Mouse (Mus musculus): Measurements from ENCODE around the gene Dpp3. TPM values are rescaled to one million over a fixed set of nuclear protein-coding genes. Genes with fewer than 3 reads are reported as not detected.
"Not testable (repeated sequence)": the region's sequence is repeated elsewhere in the genome, so short reads cannot be mapped to it uniquely, and the experiment has no call there.

The Dpp3 gene
- 113 and 117 TPM in 2 replicates for polyA plus RNA-seq (2015; fragmentation: Nextera tagmentation; extraction: Ambion mirVana)

DNA sequence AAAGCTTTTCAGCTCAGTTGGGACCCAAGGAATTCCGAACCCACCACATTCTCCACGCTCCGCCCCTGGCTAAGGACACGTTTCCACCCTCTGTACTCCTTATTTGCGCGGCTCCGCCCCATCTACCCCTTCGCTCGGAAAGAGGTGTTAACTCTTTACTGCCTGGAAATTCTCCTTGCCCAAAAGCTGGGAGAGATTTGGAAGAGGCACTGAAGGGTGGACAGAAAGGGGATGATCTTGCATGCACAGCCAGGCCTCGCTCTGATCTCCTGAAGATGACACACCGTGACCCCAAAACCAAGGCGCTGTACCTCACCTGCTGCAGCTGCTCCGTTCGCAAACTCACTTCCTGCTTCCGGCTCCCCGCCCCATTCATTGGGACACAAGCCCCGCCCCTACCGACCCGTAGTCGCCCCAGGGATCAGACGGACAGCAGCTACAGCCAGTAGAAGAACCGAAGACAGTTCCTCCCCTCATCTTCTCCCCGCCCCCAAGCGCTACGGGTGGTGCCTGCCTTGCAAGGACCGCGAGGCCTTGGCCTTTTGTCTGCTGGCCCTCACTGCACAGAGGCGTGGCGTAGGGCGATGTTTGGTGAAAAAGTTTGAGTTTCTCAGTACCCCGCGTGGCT, at the start of gene Dpp3:
Dpp3 (minus strand) TSS at position 384 of the 628 bp plus-strand sequence.
- Histone ChIP-seq H3K4me1 (peaks cover 28% of the 10 kb centered on the region), H3K9me3 (replicated peaks) (no peaks in the 10 kb centered on the region), H3K36me3 (peaks cover 25% of the 10 kb centered on the region), H3K27me3 (no peaks in the 10 kb centered on the region), H3K4me3 (replicated peaks) (peak within 1 kb of the TSS; percentile 80), H3K27ac (replicated peaks) (peak within 1 kb of the TSS; percentile 81), H3K9ac (peak within 1 kb of the TSS; percentile 58), H3K4me2 (replicated peaks) (peak within 1 kb of the TSS; percentile 61)
- WGBS: under 1% methylated on average over 32 of the region's 32 CpGs
- peak; percentile 98 for ATAC-seq (ENCODE audit: insufficient number of reproducible peaks, low FRiP score, low TSS enrichment, low read depth)

DNA sequence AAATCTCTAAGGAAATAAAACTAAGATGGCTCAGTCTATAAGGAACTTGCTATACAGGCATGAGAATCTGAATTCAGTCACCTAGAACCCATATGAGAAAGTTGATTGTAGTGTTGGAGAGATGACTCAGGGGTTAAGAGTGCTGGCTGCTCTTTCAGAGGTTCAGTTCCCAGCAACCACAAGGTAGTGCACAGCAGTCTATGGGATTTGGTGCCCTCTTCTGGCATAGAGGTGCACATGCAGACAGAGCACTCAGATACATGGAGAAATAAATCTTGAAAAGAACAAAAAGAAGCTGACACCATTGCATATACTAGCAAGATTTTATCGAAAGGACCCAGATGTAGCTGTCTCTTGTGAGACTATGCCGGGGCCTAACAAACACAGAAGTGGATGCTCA, 40.1 kb upstream of the Dpp3 start:
- 85% methylated on average over 2 of the region's 2 CpGs for WGBS
- Histone ChIP-seq H3K9ac (no peak overlapping the region), H3K27me3 (no peaks in the 10 kb centered on the region), H3K27ac (replicated peaks) (no peak overlapping the region), H3K4me1 (no peaks in the 10 kb centered on the region; the same call in 1 of the 2 replicates), H3K9me3 (replicated peaks) (no peaks in the 10 kb centered on the region), H3K4me3 (replicated peaks) (no peak overlapping the region), H3K36me3 (peaks cover 28% of the 10 kb centered on the region), H3K4me2 (replicated peaks) (no peak overlapping the region)
- ATAC-seq (ENCODE audit: insufficient number of reproducible peaks, low FRiP score, low TSS enrichment, low read depth): no peak

DNA sequence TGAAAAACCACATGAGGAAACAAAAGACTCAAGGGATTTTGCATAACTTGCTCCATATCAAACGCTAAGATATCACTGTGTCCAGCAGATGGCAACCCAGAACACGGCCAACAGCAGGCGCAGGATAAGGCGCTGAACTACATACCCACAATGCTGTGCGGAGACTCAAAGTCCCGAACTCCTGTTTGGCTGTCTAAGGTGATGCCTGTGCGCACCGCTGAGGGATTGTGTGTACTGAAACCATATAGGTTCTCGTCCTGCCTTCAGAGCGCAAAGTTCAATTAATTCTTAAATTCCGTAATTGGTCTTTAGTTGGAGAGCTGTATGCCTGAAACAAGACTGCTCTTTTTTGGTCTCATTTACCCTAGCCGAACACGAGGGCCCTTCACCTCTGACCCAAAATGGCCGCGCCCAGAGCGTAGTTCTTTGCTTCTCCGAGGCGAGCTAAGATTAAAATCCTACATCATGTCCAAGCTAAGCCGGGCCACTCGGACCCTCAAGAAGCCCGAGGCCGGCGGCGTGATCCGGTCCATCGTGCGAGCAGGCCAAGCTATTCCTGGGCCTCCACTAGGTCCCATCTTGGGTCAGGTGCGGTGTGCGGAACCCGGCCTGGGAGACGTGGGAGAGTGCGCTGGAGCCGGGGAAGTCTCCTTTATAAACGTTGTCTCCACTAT, 34.0 kb upstream of the Dpp3 start, which contains the start of gene Mrpl11:
Mrpl11 (plus strand) TSS at position 220 of the 674 bp plus-strand sequence.
- peaks cover 8% of the 10 kb centered on the region for H3K4me1 ChIP-seq
- H3K27me3 ChIP-seq: no peaks in the 10 kb centered on the region
- no peaks in the 10 kb centered on the region for H3K9me3 ChIP-seq (replicated peaks)
- peaks cover 24% of the 10 kb centered on the region for H3K36me3 ChIP-seq
- peak within 1 kb of the TSS; percentile 65 for H3K4me2 ChIP-seq (replicated peaks)
- H3K27ac ChIP-seq (replicated peaks): peak within 1 kb of the TSS; percentile 83
- peak within 1 kb of the TSS; percentile 94 for H3K4me3 ChIP-seq (replicated peaks)
- peak within 1 kb of the TSS; percentile 85 for H3K9ac ChIP-seq
- peak; percentile 94 for ATAC-seq (ENCODE audit: insufficient number of reproducible peaks, low FRiP score, low TSS enrichment, low read depth)
- WGBS: under 1% methylated on average over 34 of the region's 34 CpGs

DNA sequence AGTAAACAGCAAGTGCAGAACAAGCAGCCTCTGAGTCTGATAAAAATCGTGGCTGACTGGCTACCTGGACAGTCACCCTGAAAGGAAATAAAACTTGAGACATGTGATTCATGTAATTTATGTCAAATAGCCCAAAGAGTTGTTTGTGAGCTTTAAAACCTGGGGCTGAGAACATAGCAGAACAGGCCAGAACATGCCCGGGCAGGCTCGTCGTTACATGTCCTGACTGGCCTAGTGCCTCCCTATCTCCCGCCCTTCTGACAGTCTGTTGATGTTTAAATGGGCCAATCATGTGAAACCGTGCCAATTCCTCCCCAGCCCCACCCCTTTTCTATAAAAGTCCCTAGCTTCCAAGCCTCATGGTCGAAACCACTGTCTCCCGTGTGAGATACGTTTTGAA, 20.6 kb upstream of the Dpp3 start:
- not testable (repeated sequence) for H3K27ac ChIP-seq (replicated peaks); H3K36me3 ChIP-seq; H3K4me1 ChIP-seq; H3K4me2 ChIP-seq (replicated peaks); ATAC-seq (ENCODE audit: insufficient number of reproducible peaks, low FRiP score, low TSS enrichment, low read depth); H3K27me3 ChIP-seq; H3K9me3 ChIP-seq (replicated peaks); H3K4me3 ChIP-seq (replicated peaks); H3K9ac ChIP-seq
- 77% methylated on average over 9 of the region's 9 CpGs for WGBS

DNA sequence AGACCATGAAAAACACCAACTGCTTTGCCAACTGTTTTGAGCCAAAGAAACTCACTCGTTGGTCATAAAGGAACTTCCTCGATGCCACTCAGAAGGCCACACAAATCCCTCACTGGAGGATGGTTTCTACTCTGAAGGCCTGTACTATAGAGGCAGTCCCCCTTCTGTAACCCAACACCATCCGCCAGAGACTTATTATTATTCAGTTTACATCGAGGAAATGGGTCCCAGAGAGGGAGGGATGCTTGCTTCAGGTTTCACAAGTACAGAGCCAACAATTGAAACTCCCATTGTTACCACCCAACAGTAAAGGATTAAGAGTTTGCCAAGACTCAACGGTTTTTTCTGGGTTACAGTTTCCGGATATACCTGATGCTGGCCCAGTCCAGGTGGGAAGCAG, 17.5 kb upstream of the Dpp3 start:
- no peaks in the 10 kb centered on the region for H3K9me3 ChIP-seq (replicated peaks)
- peaks cover 15% of the 10 kb centered on the region for H3K4me1 ChIP-seq
- no peak overlapping the region for H3K4me3 ChIP-seq (replicated peaks)
- no peak overlapping the region for H3K9ac ChIP-seq
- 27% methylated on average over 6 of the region's 6 CpGs for WGBS
- H3K4me2 ChIP-seq (replicated peaks): no peak overlapping the region
- no peaks in the 10 kb centered on the region for H3K36me3 ChIP-seq
- H3K27me3 ChIP-seq: no peaks in the 10 kb centered on the region
- no peak for ATAC-seq (ENCODE audit: insufficient number of reproducible peaks, low FRiP score, low TSS enrichment, low read depth)
- no peak overlapping the region; the same call in 1 of the 2 replicates for H3K27ac ChIP-seq (replicated peaks)

DNA sequence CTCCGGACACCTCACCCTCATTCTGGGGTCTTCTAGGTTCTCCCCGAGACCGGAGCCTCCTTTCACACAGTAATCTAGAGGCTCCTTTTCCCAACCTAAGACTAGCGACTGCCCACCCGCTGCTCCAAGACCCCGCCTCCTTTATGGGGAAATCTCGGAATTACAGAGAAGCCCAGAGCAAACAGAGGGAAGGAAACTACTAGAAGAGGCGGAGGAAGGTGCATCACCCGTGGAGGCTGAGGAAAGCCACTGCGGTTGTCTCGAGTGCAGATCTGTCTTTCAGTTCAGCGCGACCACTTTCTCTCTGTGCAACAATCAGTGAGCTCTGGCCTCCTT, 15.1 kb upstream of the Dpp3 start:
- H3K36me3 ChIP-seq: no peaks in the 10 kb centered on the region
- peaks cover 17% of the 10 kb centered on the region for H3K4me1 ChIP-seq
- peak; percentile 22; the same call in 1 of the 2 replicates for ATAC-seq (ENCODE audit: insufficient number of reproducible peaks, low FRiP score, low TSS enrichment, low read depth)
- peak overlapping the region; percentile 23 for H3K9ac ChIP-seq
- peak overlapping the region; percentile 72 for H3K4me3 ChIP-seq (replicated peaks)
- WGBS: 6% methylated on average over 13 of the region's 13 CpGs
- peak overlapping the region; percentile 44; the same call in 1 of the 2 replicates for H3K27ac ChIP-seq (replicated peaks)
- H3K4me2 ChIP-seq (replicated peaks): peak overlapping the region; percentile 78
- no peaks in the 10 kb centered on the region for H3K27me3 ChIP-seq
- no peaks in the 10 kb centered on the region for H3K9me3 ChIP-seq (replicated peaks)

DNA sequence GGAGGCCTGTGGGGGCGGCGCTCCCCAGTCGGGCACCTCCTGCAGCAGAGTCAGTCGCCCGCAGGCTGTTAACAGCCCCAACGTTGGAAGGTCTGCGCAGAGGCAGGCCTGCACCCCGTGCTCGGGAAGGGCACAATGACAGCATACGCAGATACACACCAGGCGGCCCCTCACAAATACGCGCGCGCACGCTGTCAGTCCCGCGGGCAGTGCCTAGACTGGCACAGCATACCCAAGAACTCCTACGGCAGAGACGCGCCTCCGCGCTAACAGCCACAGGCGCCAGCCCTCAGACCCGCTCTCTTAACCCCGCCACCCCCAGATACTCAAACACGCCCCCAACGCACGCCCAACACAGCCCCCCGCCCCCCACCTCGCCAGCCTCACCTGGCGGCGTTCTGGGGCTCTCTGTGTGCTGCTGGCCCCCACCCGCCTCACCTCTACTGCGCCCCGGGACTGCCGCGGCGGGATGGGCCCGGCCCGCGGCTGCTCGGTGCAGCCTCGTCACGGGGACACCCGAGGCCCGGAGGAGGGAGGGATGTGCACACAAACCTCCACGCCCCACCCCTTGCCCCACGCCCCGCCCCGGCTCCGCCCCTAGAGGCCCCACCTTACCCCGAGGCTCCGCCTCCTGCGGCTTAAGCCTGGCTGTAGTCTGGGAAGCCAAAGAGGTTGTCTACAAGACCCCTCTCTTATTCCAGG, 14.6 kb upstream of the Dpp3 start, which contains the start of gene Peli3:
Peli3 (minus strand) TSS at position 577 of the 702 bp plus-strand sequence.
- peak within 1 kb of the TSS; percentile 78 for H3K4me2 ChIP-seq (replicated peaks)

DNA sequence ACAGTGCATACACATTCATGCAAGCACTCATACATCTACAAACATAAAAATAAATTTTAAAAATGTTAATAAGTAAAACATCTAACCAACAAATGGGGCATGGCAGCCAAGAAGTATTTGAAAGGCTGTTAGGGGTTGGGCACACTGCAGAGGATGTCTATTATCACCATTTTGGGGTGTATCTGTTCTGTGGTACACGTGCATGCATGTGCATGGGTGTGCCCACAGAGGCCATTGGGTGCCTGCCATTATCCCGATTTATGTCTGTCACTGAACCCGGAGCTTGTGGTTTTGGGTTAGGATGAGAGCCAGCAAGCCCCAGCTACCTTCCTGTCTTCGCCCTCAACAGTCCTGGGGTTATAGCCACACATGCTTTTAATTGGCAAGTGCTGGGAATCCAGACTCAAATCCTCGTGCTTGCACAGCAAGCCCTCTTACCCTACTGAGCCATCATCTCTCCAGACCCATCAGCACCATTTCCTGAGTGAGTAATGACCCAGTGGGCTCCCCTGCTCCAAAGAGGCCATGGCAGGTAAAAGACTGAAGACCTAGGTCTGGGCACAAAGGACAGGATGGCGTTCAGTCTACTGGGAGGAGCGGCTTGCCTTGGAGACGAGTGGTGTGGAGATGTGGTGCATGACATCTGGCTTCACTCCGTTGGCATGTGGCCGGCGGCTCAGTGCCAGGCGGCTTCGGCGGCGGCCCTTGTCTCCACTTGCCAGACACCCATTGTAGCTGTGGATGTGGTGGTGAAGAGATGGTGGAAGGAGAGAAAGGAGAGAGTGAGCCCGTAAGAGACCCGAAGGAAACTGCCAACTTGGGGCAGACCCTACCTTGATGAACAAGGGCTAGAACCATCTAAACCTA, 9.6 kb upstream of the Dpp3 start:
- Histone ChIP-seq H3K27me3 (no peaks in the 10 kb centered on the region), H3K36me3 (no peaks in the 10 kb centered on the region), H3K4me3 (replicated peaks) (no peak overlapping the region), H3K4me1 (peaks cover 21% of the 10 kb centered on the region), H3K4me2 (replicated peaks) (no peak overlapping the region), H3K9me3 (replicated peaks) (no peaks in the 10 kb centered on the region), H3K9ac (no peak overlapping the region), H3K27ac (replicated peaks) (no peak overlapping the region)
- ATAC-seq (ENCODE audit: insufficient number of reproducible peaks, low FRiP score, low TSS enrichment, low read depth): peak; percentile 25
- 70% methylated on average over 17 of the region's 17 CpGs for WGBS

More for the DNA sequence above, 14.6 kb upstream of the Dpp3 start, which contains the start of gene Peli3:
- peak within 1 kb of the TSS; percentile 72 for H3K4me3 ChIP-seq (replicated peaks)
- H3K27ac ChIP-seq (replicated peaks): peak within 1 kb of the TSS; percentile 66
- H3K4me1 ChIP-seq: peaks cover 22% of the 10 kb centered on the region
- H3K36me3 ChIP-seq: no peaks in the 10 kb centered on the region
- H3K9ac ChIP-seq: peak within 1 kb of the TSS; percentile 45
- peak; percentile 93 for ATAC-seq (ENCODE audit: insufficient number of reproducible peaks, low FRiP score, low TSS enrichment, low read depth)
- no peaks in the 10 kb centered on the region for H3K27me3 ChIP-seq
- under 1% methylated on average over 50 of the region's 55 CpGs for WGBS
- no peaks in the 10 kb centered on the region for H3K9me3 ChIP-seq (replicated peaks)

DNA sequence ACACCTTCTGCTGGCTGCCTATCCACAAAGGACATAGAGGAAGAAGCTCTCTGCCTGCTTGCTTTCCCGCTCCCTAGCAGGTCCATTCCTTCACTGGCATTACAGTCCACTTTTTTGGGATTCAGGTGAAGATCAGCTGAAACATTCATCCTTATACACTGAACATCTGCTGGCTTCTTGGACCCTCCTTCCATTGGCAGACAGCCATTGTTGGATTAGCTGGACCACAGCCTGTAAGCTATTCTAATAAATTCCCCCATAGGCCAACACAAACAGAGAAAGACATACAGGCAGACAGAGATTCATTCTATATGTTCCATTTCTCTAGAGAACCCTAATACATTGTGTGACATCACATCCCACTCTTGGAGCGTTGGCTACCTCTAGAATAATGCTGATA, 8.8 kb upstream of the Dpp3 start:
- ATAC-seq (ENCODE audit: insufficient number of reproducible peaks, low FRiP score, low TSS enrichment, low read depth): no peak
- Histone ChIP-seq H3K27ac (replicated peaks) (no peak overlapping the region), H3K36me3 (peaks cover 4% of the 10 kb centered on the region; the same call in 1 of the 2 replicates), H3K4me1 (peaks cover 14% of the 10 kb centered on the region), H3K9ac (no peak overlapping the region), H3K27me3 (no peaks in the 10 kb centered on the region), H3K4me2 (replicated peaks) (no peak overlapping the region), H3K4me3 (replicated peaks) (no peak overlapping the region), H3K9me3 (replicated peaks) (no peaks in the 10 kb centered on the region)
- 75% methylated on average over 2 of the region's 2 CpGs for WGBS

DNA sequence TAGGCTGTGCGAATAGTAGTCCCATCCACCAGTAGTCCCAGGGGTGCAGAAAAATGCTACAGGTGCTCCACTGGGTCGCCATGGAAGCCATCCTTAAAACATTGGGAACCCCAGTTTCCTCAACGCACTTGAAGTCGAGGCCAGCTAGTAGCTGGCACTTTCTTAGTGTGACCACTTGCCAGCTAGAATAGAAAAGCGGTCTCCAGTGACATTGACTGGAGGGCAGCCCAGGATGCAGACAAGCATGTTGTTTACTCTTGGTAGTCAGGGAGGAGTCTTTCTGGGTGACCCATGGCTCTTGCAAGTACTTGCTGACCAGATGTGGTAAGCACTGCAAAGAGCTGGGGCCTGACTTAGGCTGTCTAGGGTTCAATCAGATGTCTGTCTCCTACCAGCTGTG, 694 bp upstream of the Dpp3 start:
- Histone ChIP-seq H3K27me3 (no peaks in the 10 kb centered on the region), H3K27ac (replicated peaks) (peak overlapping the region; percentile 81), H3K4me1 (peaks cover 28% of the 10 kb centered on the region), H3K4me3 (replicated peaks) (peak overlapping the region; percentile 80), H3K36me3 (peaks cover 18% of the 10 kb centered on the region; the same call in 1 of the 2 replicates), H3K9me3 (replicated peaks) (no peaks in the 10 kb centered on the region), H3K4me2 (replicated peaks) (peak overlapping the region; percentile 61), H3K9ac (peak overlapping the region; percentile 58; the same call in 1 of the 2 replicates)
- 64% methylated on average over 5 of the region's 5 CpGs for WGBS
- ATAC-seq (ENCODE audit: insufficient number of reproducible peaks, low FRiP score, low TSS enrichment, low read depth): no peak
